Mouse (Mus musculus) MEL (cell line): ENCODE measurements around the gene Lpar5. TPM values are rescaled to one million over a fixed set of nuclear protein-coding genes. Genes with fewer than 3 reads are reported as not detected.
A peak's percentile ranks its signal among the peaks of the same experiment; 100 is the strongest.

Experiments
- DNase-seq: peaks from one replicate; pipeline ENCODE4 v3.0.0; 2011; ENCODE audit warnings: low read depth, low spot score
- H3K27ac ChIP-seq: 2 replicates; pipeline ENCODE4 v1.5.1; 2012; ENCODE audit warnings: low read depth, mild to moderate bottlenecking, control low read depth, low read length, moderate library complexity; ENCODE audit not compliant: control insufficient read depth
- H3K27me3 ChIP-seq, 2 experiments: fragments of 150-350 bp in 1 of 2; sonication (generic) in 1 of 2; 2 replicates each; pipeline ENCODE4 v1.6.1; 2012; ENCODE audit warnings: low read length in 2 of 2, mild to moderate bottlenecking in 2 of 2, improper control_type of control experiment in 1 of 2, moderate library complexity in 1 of 2; ENCODE audit not compliant: insufficient read depth in 2 of 2, control insufficient read depth in 1 of 2
- H3K36me3 ChIP-seq, 2 experiments: 2 replicates each; pipeline ENCODE4 v1.6.1; 2012 to 2014; ENCODE audit warnings: low read length in 2 of 2, improper control_type of control experiment in 1 of 2, inconsistent platforms in 1 of 2, mild to moderate bottlenecking in 1 of 2; ENCODE audit not compliant: insufficient read depth in 2 of 2, control insufficient read depth in 1 of 2
- H3K4me1 ChIP-seq, 2 experiments: fragments of 150-350 bp in 1 of 2; sonication (generic) in 1 of 2; 2 replicates each; pipeline ENCODE4 v1.6.1; 2012; ENCODE audit warnings: low read length in 2 of 2, improper control_type of control experiment in 1 of 2, mild to moderate bottlenecking in 1 of 2; ENCODE audit not compliant: insufficient read depth in 2 of 2, control insufficient read depth in 1 of 2
- H3K4me3 ChIP-seq, 2 experiments: fragments of 150-350 bp in 1 of 2; sonication (generic) in 1 of 2; 2 replicates each; pipeline ENCODE4 v1.5.1; 2012; ENCODE audit warnings: low read depth in 2 of 2, low read length in 2 of 2, mild to moderate bottlenecking in 2 of 2, moderate library complexity in 2 of 2, control low read depth in 1 of 2, improper control_type of control experiment in 1 of 2; ENCODE audit not compliant: control insufficient read depth in 1 of 2, insufficient read depth in 1 of 2
- H3K79me2 ChIP-seq: 2 replicates; pipeline ENCODE4 v1.6.1; 2012; ENCODE audit warnings: mild to moderate bottlenecking, low read length, moderate library complexity; ENCODE audit not compliant: control insufficient read depth, poor library complexity, insufficient read depth
- H3K9ac ChIP-seq: 2 replicates; pipeline ENCODE4 v1.6.1; 2012; ENCODE audit warnings: low read depth, mild to moderate bottlenecking, control low read depth, low read length, moderate library complexity; ENCODE audit not compliant: control insufficient read depth, poor library complexity, severe bottlenecking
- H3K9me3 ChIP-seq: fragments of 150-350 bp; sonication (generic); replicated peaks from 2 replicates; pipeline ENCODE4 v1.6.1; 2012; ENCODE audit warnings: mild to moderate bottlenecking, low read length, improper control_type of control experiment, moderate library complexity; ENCODE audit not compliant: insufficient read depth
- BHLHE40 ChIP-seq: IDR thresholded peaks from 2 replicates; pipeline ENCODE4 v1.6.1; 2012; ENCODE audit warnings: low read depth, mild to moderate bottlenecking, inconsistent platforms, low read length, improper control_type of control experiment, borderline replicate concordance
- CHD1 ChIP-seq: IDR thresholded peaks from 2 replicates; pipeline ENCODE4 v1.6.1; 2012; ENCODE audit warnings: low read depth, mild to moderate bottlenecking, inconsistent platforms, low read length, improper control_type of control experiment
- CHD2 ChIP-seq: IDR thresholded peaks from 2 replicates; pipeline ENCODE4 v1.6.1; 2011; ENCODE audit warnings: low read length, improper control_type of control experiment
- EP300 ChIP-seq, 2 experiments: IDR thresholded peaks; 2 replicates each; pipeline ENCODE4 v1.6.1; 2011; ENCODE audit warnings: improper control_type of control experiment in 2 of 2, low read length in 2 of 2, low read depth in 1 of 2, mild to moderate bottlenecking in 1 of 2
- ETS1 ChIP-seq: IDR thresholded peaks from 2 replicates; pipeline ENCODE4 v1.6.1; 2012; ENCODE audit warnings: low read depth, mild to moderate bottlenecking, inconsistent platforms, low read length, improper control_type of control experiment, moderate library complexity
- GABPA ChIP-seq: IDR thresholded peaks from 2 replicates; pipeline ENCODE4 v1.6.1; 2012; ENCODE audit warnings: low read depth, mild to moderate bottlenecking, inconsistent platforms, low read length, improper control_type of control experiment, moderate library complexity
- MAZ ChIP-seq: IDR thresholded peaks from 2 replicates; pipeline ENCODE4 v1.6.1; 2012; ENCODE audit warnings: low read depth, mild to moderate bottlenecking, inconsistent platforms, low read length, improper control_type of control experiment
- NELFE ChIP-seq: IDR thresholded peaks from 2 replicates; pipeline ENCODE4 v1.6.1; 2011; ENCODE audit warnings: low read depth, low read length, improper control_type of control experiment
- NRF1 ChIP-seq: IDR thresholded peaks from 2 replicates; pipeline ENCODE4 v1.6.1; 2014; ENCODE audit warnings: low read depth, mild to moderate bottlenecking, inconsistent platforms, low read length, improper control_type of control experiment, moderate library complexity; ENCODE audit not compliant: poor library complexity, insufficient read depth, severe bottlenecking
- POLR2AphosphoS2 ChIP-seq: IDR thresholded peaks from 2 replicates; pipeline ENCODE4 v1.6.1; 2011; ENCODE audit warnings: low read length, improper control_type of control experiment
- RAD21 ChIP-seq: IDR thresholded peaks from 2 replicates; pipeline ENCODE4 v1.6.1; 2011; ENCODE audit warnings: mild to moderate bottlenecking, low read depth, low read length, improper control_type of control experiment
- SMC3 ChIP-seq: IDR thresholded peaks from 2 replicates; pipeline ENCODE4 v1.6.1; 2011; ENCODE audit warnings: low read depth, low read length, improper control_type of control experiment
- TAL1 ChIP-seq: IDR thresholded peaks from 2 replicates; pipeline ENCODE4 v1.6.1; 2012; ENCODE audit warnings: mild to moderate bottlenecking, inconsistent platforms, low read length, moderate library complexity, mixed read lengths
- ZMIZ1 ChIP-seq: IDR thresholded peaks from 2 replicates; pipeline ENCODE4 v1.6.1; 2012; ENCODE audit warnings: low read depth, mild to moderate bottlenecking, inconsistent platforms, low read length, improper control_type of control experiment, moderate library complexity
- polyA plus RNA-seq, 2 experiments: library from polyadenylated mRNA; stranded (reverse) in 1 of 2; unstranded in 1 of 2; fragments of >175 nt in 1 of 2; fragments of >200 nt in 1 of 2; gene quantifications; 2 replicates each; pipeline versions ENCODE4 v1.2.1 to v1.2.4; 2012; ENCODE audit warnings: low replicate concordance in 2 of 2, low read depth in 1 of 2; ENCODE audit not compliant: insufficient read length in 2 of 2, insufficient read depth in 1 of 2, missing spikeins in 1 of 2
- total RNA-seq: library from RNA; depleted of rRNA; stranded (reverse); fragments of 300-350 nt; gene quantifications from 2 replicates; pipeline ENCODE4 v1.2.3, GENCODE M21; 2012

The Lpar5 gene
- total and polyA plus RNA-seq, 3 experiments = 2.8 to 16.2 TPM; not detected in 1

DNA sequence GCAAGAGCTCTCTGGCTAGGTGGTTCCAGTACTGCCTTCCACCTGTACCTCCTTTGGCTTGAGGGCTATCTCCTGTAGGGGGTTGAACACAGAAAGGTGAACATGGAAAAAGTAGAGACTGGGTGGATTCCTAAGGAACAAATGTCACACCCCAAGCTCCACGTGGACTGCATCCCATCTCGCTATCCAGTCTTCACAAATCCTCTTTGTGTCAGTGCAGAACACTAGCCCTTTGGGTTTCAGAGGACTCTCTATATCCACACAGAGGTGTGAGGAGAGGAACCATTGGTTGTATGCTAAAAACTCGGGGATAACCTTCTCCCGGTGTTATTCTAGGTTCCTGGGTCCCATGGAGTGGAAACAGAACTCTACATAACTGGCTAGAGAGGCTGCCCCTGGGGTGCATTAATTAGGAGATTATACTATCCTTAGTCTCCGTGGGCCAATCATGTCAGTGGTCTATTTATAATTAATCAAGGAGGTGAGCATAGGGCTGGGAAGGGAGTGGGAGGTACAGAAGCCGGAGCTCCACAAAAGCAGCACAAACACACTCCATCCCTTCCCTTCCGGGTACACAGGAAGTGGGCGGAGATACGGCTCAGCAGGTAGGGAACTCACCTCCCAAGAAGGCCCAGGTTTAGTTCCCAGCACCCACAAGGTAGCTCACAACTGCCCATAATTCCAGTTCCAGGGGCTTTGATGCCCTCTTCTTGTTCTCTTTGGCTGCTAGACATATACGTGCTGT lies 22.8 kb downstream of the Lpar5 start (continued):
- TF ChIP-seq SMC3 (no peak), CHD1 (0 out of 2 replicates have a peak, but pooled peaks have one; percentile 52), NRF1 (no peak), NELFE (peak; percentile 61), POLR2AphosphoS2 (no peak; the same call in 1 of the 2 replicates), ETS1 (0 out of 2 replicates have a peak, but pooled peaks have one; percentile 13), ZMIZ1 (peak; percentile 49; the same call in 1 of the 2 replicates), TAL1 (no peak), MAZ (peak; percentile 69; the same call in 1 of the 2 replicates), RAD21 (no peak)
- TF ChIP-seq, all 39 proteins: peak for 14

DNA sequence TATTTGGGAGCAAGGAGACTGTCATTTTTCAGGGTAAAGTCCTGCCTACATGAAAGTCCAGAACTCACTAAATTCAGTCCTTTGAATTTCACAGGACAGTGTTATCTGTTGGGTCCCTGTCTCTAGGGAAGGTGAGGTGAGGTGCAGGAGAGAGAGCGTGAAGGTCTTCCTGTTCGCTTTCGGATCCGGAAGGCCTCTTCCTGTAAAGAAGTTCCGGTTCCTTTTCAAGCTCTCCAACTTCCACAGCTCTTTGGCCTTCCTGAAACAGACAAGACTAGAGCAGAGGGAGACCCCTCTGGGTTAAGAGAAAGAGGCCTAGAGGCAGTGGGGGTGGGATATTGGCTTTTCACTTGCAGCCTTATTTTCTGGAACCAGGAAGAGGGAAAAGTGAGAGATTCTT lies 24.7 kb downstream of the Lpar5 start:
- TF ChIP-seq EP300 (IDR thresholded peaks at IDR 0.05; ENCODE audit: low read depth in 1 of 2, low read length in 2 of 2) (no peak), CHD2 (no peak), BHLHE40 (no peak), GABPA (no peak)
- Histone ChIP-seq H3K9ac (no peak overlapping the region), H3K4me1 (peaks cover 8 to 21% of the 10 kb centered on the region in 2 experiments)

DNA sequence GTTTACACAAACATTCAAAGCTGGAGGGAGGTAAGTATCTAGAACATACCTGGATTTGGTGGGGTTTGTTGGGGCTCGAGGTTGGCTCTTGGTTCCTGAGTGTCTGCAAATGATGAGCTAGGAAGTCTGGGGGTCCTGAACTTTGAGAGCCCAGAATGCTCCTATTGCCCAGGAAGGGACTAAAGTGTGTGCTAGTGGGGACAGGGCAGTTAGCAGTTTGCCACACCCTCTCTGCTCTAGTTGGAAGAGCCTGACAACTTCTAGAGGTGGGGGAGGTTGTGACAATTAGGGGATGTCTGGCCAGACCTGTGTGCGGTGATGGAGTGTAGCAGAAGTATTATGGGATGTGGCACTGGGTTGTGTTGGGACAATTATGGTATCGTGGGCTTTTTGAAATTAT lies 27.1 kb downstream of the Lpar5 start:
- Histone ChIP-seq H3K27me3 (no peaks in the 10 kb centered on the region), H3K36me3 (peaks cover 5 to 33% of the 10 kb centered on the region in 2 experiments), H3K9me3 (no peaks in the 10 kb centered on the region), H3K4me1 (peaks cover 11 to 39% of the 10 kb centered on the region in 2 experiments), H3K4me3 (no peak overlapping the region)
- DNase-seq = peak; percentile 59
- TF ChIP-seq NELFE (0 out of 2 replicates have a peak, but pooled peaks have one; percentile 3), BHLHE40 (no peak)
- TF ChIP-seq, all 39 proteins: peak for 1
- H3K9ac ChIP-seq = no peak overlapping the region
- H3K27ac ChIP-seq = peak overlapping the region; percentile 89
- peaks cover 37% of the 10 kb centered on the region for H3K79me2 ChIP-seq

More for the DNA sequence above, 24.7 kb downstream of the Lpar5 start:
- H3K36me3 ChIP-seq = peaks cover 0 to 21% of the 10 kb centered on the region in 2 experiments; a peak in 2 of 4 replicates
- no peak for DNase-seq
- H3K27ac ChIP-seq = no peak overlapping the region
- H3K4me3 ChIP-seq = no peak overlapping the region
- peaks cover 13% of the 10 kb centered on the region for H3K79me2 ChIP-seq
- no peaks in the 10 kb centered on the region for H3K9me3 ChIP-seq
- no peaks in the 10 kb centered on the region for H3K27me3 ChIP-seq
